Mouse (Mus musculus) kidney, adult 2 months (tissue): ENCODE measurements at regions not wholly inside any gene's neighbourhood (a gene's known extent, or its start where the extent isn't known, plus 50 kb on each side); places are given as distances from the start of the nearest gene placed in this dataset.

Experiments
- CTCF ChIP-seq: fragments of 200-500 bp; conservative IDR thresholded peaks from 2 replicates; pipeline ENCODE4 v1.5.1; 2011; ENCODE audit warnings: low read depth, mild to moderate bottlenecking, control low read depth, low read length, moderate library complexity, mixed read lengths; ENCODE audit not compliant: insufficient read depth, insufficient read length
- POLR2A ChIP-seq: fragments of 200-500 bp; IDR thresholded peaks from one replicate; pipeline ENCODE4 v1.6.1; 2011; ENCODE audit warnings: low read depth, low read length, control low read depth

DNA sequence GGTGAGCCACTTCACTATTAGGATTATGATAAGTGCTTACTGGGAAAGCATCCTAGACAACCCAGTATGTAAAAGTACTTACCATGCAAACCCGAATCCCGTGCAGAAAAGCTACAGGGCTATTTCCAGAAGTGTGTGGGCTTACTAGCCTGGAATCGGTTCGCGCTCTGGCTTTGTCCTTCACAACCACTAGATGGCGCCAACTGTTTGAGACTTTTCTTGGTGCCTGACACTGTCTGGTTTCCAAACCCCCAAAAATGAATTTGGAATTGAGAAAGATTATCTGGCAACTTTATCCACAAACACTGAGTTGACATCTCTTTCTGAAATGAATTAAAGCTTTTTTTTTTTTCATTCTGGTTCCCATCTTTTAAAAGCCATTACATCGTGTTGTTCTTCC is 218.2 kb downstream of the Pax3 start:
- TF ChIP-seq POLR2A = no peak
- TF ChIP-seq CTCF = peak; percentile 83
